Mouse (Mus musculus): Measurements from ENCODE around the gene Foxa1. TPM values are rescaled to one million over a fixed set of nuclear protein-coding genes. Genes with fewer than 3 reads are reported as not detected.

Foxa1 gene
- polyA plus RNA-seq, 1 experiment = 0.03 TPM

DNA sequence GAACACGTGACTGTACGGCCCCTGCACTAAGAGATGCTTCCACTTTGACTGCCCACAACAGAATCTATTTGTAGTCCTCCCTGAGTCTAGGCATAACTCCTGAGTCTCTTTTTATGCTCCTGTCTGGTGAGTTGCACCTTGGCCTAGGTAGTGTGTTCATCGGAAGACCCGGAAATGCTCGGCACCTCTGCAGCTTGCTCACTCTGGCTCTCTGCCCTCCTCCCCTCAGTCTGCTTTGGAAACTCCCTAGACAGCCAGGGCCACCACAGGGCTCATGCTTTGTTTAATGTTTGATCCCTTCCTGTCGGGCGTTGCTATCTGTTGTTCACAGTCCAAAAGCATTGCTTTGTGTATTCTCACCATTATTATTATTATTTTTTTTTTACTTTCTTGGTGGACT, 41.4 kb downstream of the Foxa1 start:
- no peaks in the 10 kb centered on the region for H3K4me1 ChIP-seq (ENCODE audit: control insufficient read depth, insufficient read depth, low read length)
- no peak overlapping the region for H3K4me3 ChIP-seq (replicated peaks; ENCODE audit: insufficient read depth, low read depth, low read length)
- no peak overlapping the region for H3K27ac ChIP-seq (ENCODE audit: insufficient read depth, low read length)
- TF ChIP-seq POLR2A (IDR thresholded peaks at IDR 0.05; ENCODE audit: borderline replicate concordance, insufficient read depth, low read length) (no peak), CTCF (IDR thresholded peaks at IDR 0.05; ENCODE audit: borderline replicate concordance, insufficient read depth, low read depth, low read length) (no peak)
- no peaks in the 10 kb centered on the region for H3K27me3 ChIP-seq (ENCODE audit: control insufficient read depth, insufficient read depth, low read length)
- 50% methylated on average over 7 of the region's 7 CpGs for WGBS
- no peak for DNase-seq

- no peaks in the 10 kb centered on the region for H3K4me1 ChIP-seq (ENCODE audit: control insufficient read depth, insufficient read depth, low read length)
- no peak overlapping the region for H3K4me3 ChIP-seq (replicated peaks; ENCODE audit: insufficient read depth, low read depth, low read length)
- no peak overlapping the region for H3K27ac ChIP-seq (ENCODE audit: insufficient read depth, low read length)
- TF ChIP-seq CTCF (IDR thresholded peaks at IDR 0.05; ENCODE audit: borderline replicate concordance, insufficient read depth, low read depth, low read length) (no peak), POLR2A (IDR thresholded peaks at IDR 0.05; ENCODE audit: borderline replicate concordance, insufficient read depth, low read length) (no peak)
- WGBS = 90% methylated on average over 7 of the region's 7 CpGs
- DNase-seq = no peak
- H3K27me3 ChIP-seq (ENCODE audit: control insufficient read depth, insufficient read depth, low read length) = no peaks in the 10 kb centered on the region
Measured at GRCm38 (mm10) chr12:57500246-57500645, 46.5 kb downstream of the Foxa1 start.

DNA sequence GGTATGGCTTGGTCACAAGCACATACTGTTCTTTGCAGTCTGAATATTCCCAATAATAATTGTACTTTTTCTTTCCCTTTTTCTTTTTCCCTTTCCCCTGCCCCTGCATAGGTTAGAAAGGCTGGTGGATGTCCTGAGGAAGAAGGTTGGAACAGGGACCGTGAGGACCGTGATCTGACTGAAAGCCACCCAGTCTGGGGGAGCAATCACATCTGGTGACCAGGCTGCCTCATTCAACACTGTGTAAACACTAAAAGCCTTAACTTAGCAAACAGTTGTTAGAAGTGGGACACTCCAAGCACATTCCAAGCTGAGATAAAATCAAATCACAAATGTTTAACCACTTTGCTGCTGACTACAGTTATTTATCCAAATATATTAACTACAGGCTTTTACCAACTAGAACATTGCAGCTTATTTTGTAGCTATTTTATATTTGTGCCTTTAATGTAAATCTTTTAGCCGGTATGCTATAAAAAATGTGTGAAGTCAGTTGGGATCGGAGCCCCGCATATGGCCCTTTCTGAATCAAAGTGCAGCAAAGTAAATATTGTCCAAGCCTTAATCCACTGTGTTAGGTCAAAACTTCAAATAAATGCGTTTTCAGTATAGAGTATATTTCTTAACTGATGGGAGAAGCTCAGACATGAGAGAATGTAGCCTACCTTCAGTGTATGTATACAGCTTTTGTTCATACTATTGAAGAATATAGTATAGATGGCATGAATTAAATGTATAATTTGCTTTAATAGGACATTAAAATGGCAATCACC, 50.2 kb downstream of the Foxa1 start:
- Histone ChIP-seq H3K27me3 (ENCODE audit: control insufficient read depth, insufficient read depth, low read length) (no peaks in the 10 kb centered on the region), H3K4me1 (ENCODE audit: control insufficient read depth, insufficient read depth, low read length) (no peaks in the 10 kb centered on the region), H3K27ac (ENCODE audit: insufficient read depth, low read length) (no peak overlapping the region), H3K4me3 (replicated peaks; ENCODE audit: insufficient read depth, low read depth, low read length) (no peak overlapping the region)
- WGBS = 91% methylated on average over 6 of the region's 6 CpGs
- no peak for DNase-seq
- no peak for TF ChIP-seq CTCF (IDR thresholded peaks at IDR 0.05; ENCODE audit: borderline replicate concordance, insufficient read depth, low read depth, low read length)
- TF ChIP-seq POLR2A (IDR thresholded peaks at IDR 0.05; ENCODE audit: borderline replicate concordance, insufficient read depth, low read length) = no peak

Other genes with a start within 250 kb of the Foxa1 start
- 0.03 TPM in 1 of 2 replicates, not detected in the other for gene Ttc6, start 17.2 kb upstream of the Foxa1 start, polyA plus RNA-seq (2012; rRNA removed)

Data from cerebellum, adult 2 months (tissue).